Mouse (Mus musculus) spleen, adult 2 months (tissue): ENCODE measurements around the gene Emb. TPM values are rescaled to one million over a fixed set of nuclear protein-coding genes. Genes with fewer than 3 reads are reported as not detected.

Experiments used
- DNase-seq, 2 experiments: peaks; one replicate each; pipeline versions ENCODE4 v3.0.0 to v3.0.0-alpha.2; 2012 to 2021; ENCODE audit warnings: low spot score in 2 of 2, low read depth in 1 of 2
- H3K27ac ChIP-seq: fragments of 200-500 bp; 2 replicates; pipeline ENCODE4 v1.5.1; 2012; ENCODE audit warnings: low read length, inconsistent platforms; ENCODE audit not compliant: insufficient read depth
- H3K27me3 ChIP-seq: fragments of 200-500 bp; 2 replicates; pipeline ENCODE4 v1.6.1; 2012; ENCODE audit warnings: mild to moderate bottlenecking, moderate library complexity, low read length, inconsistent platforms; ENCODE audit not compliant: control insufficient read depth, insufficient read depth
- H3K36me3 ChIP-seq: fragments of 200-500 bp; 2 replicates; pipeline ENCODE4 v1.6.1; 2012; ENCODE audit warnings: mild to moderate bottlenecking, low read length, inconsistent platforms; ENCODE audit not compliant: control insufficient read depth, insufficient read depth
- H3K4me1 ChIP-seq: fragments of 200-500 bp; 2 replicates; pipeline ENCODE4 v1.6.1; 2011; ENCODE audit warnings: inconsistent platforms; ENCODE audit not compliant: control insufficient read depth, insufficient read depth, insufficient read length
- H3K4me3 ChIP-seq: fragments of 200-500 bp; 2 replicates; pipeline ENCODE4 v1.5.1; 2011; ENCODE audit warnings: mild to moderate bottlenecking, inconsistent platforms; ENCODE audit not compliant: insufficient read depth, insufficient read length; ENCODE audit errors: extremely low read depth
- CTCF ChIP-seq: fragments of 200-500 bp; IDR thresholded peaks from 2 replicates; pipeline ENCODE4 v1.5.1; 2011; ENCODE audit warnings: mild to moderate bottlenecking, inconsistent platforms; ENCODE audit not compliant: insufficient read depth, insufficient read length, insufficient replicate concordance; ENCODE audit errors: extremely low read depth
- POLR2A ChIP-seq: fragments of 200-500 bp; IDR thresholded peaks from 2 replicates; pipeline ENCODE4 v1.6.1; 2011; ENCODE audit warnings: low read depth, low read length, inconsistent platforms
- WGBS: fragments of 180-500 bp; shearing (Covaris S2); methylation state at CpG from one replicate; pipeline ENCODE4 v1.1.7; 2018; 5-methylcytosine and 5-hydroxymethylcytosine counted together
- polyA plus RNA-seq: library from polyadenylated mRNA; depleted of rRNA; stranded (reverse); fragments of >200 nt; gene quantifications from 2 replicates; pipeline ENCODE4 v1.2.3, GENCODE M21; 2012

The Emb gene
- polyA plus RNA-seq, 1 experiment: 19.2 TPM

- H3K27ac ChIP-seq: peak overlapping the region; percentile 50
- 33% methylated on average over 13 of the region's 13 CpGs for WGBS
Observed at GRCm38 (mm10) chr13:117195569-117196495, 12.5 kb upstream of the Emb start.

GRCm38 (mm10) chr13:117197666-117198065 is 10.7 kb upstream of the Emb start:
- 90% methylated on average over 2 of the region's 2 CpGs for WGBS
- Histone ChIP-seq H3K4me3 (no peak overlapping the region), H3K36me3 (no peaks in the 10 kb centered on the region), H3K27ac (no peak overlapping the region), H3K4me1 (peaks cover 8% of the 10 kb centered on the region; the same call in 1 of the 2 replicates), H3K27me3 (no peaks in the 10 kb centered on the region)
- TF ChIP-seq CTCF (no peak), POLR2A (no peak)
- DNase-seq: no peak

More at GRCm38 (mm10) chr13:117195569-117196495, 12.5 kb upstream of the Emb start:
- Histone ChIP-seq H3K4me3 (no peak overlapping the region), H3K36me3 (no peaks in the 10 kb centered on the region), H3K27me3 (no peaks in the 10 kb centered on the region), H3K4me1 (peaks cover 8% of the 10 kb centered on the region; the same call in 1 of the 2 replicates)
- DNase-seq: no peak
- TF ChIP-seq CTCF (no peak), POLR2A (no peak)

GRCm38 (mm10) chr13:117198402-117199083 is 9.8 kb upstream of the Emb start:
- no peak overlapping the region for H3K4me3 ChIP-seq
- peaks cover 8% of the 10 kb centered on the region; the same call in 1 of the 2 replicates for H3K4me1 ChIP-seq
- DNase-seq: peak; percentile 71 to 77
- H3K36me3 ChIP-seq: no peaks in the 10 kb centered on the region
- H3K27me3 ChIP-seq: no peaks in the 10 kb centered on the region
- WGBS: 60% methylated on average over 7 of the region's 7 CpGs
- H3K27ac ChIP-seq: no peak overlapping the region
- TF ChIP-seq CTCF (peak; percentile 47; the same call in 1 of the 2 replicates), POLR2A (no peak)

- 46% methylated on average over 22 of the region's 22 CpGs for WGBS
- no peak for DNase-seq
- Histone ChIP-seq H3K4me1 (no peaks in the 10 kb centered on the region), H3K4me3 (no peak overlapping the region), H3K36me3 (no peaks in the 10 kb centered on the region), H3K27me3 (no peaks in the 10 kb centered on the region), H3K27ac (no peak overlapping the region)
- TF ChIP-seq CTCF: peak; percentile 73; the same call in 1 of the 2 replicates
- no peak for TF ChIP-seq POLR2A
Observed at GRCm38 (mm10) chr13:117202755-117203471, 5.4 kb upstream of the Emb start.

- peaks cover 3% of the 10 kb centered on the region; the same call in 1 of the 2 replicates for H3K4me1 ChIP-seq
- no peak for TF ChIP-seq POLR2A
- no peak for TF ChIP-seq CTCF
- no peak overlapping the region for H3K4me3 ChIP-seq
- H3K27me3 ChIP-seq: no peaks in the 10 kb centered on the region
- WGBS: 86% methylated on average over 7 of the region's 7 CpGs
- H3K27ac ChIP-seq: no peak overlapping the region
- no peaks in the 10 kb centered on the region for H3K36me3 ChIP-seq
- no peak for DNase-seq
Observed at GRCm38 (mm10) chr13:117204685-117205084, 3.7 kb upstream of the Emb start.

GRCm38 (mm10) chr13:117206066-117206465 is 2.3 kb upstream of the Emb start:
- no peaks in the 10 kb centered on the region for H3K36me3 ChIP-seq
- peaks cover 4% of the 10 kb centered on the region; the same call in 1 of the 2 replicates for H3K4me1 ChIP-seq
- H3K27ac ChIP-seq: no peak overlapping the region
- 86% methylated on average over 8 of the region's 8 CpGs for WGBS
- H3K4me3 ChIP-seq: no peak overlapping the region
- H3K27me3 ChIP-seq: no peaks in the 10 kb centered on the region
- no peak for DNase-seq
- TF ChIP-seq CTCF: no peak
